Mouse (Mus musculus) midbrain, embryonic 11.5 days (tissue): ENCODE results near the gene Tap1. TPM values are rescaled to one million over a fixed set of nuclear protein-coding genes. Genes with fewer than 3 reads are reported as not detected.
A peak's percentile ranks its signal among the peaks of the same experiment; 100 is the strongest.

ENCODE experiments used
- ATAC-seq: fragments of 200-750 bp; cut with Nextera tagmentation; 2 replicates; pipeline ENCODE4 v1.8.0; 2017; ENCODE audit warnings: moderate TSS enrichment, moderate library complexity; ENCODE audit not compliant: low FRiP score
- DNase-seq: peaks from one replicate; pipeline ENCODE4 v3.0.0; 2015; ENCODE audit warnings: low spot score; ENCODE audit errors: missing footprints
- H3K27ac ChIP-seq: fragments of 300-500 bp; sonication (generic); 2 replicates; pipeline ENCODE4 v1.5.1; 2014; ENCODE audit warnings: low read depth, low read length
- H3K27me3 ChIP-seq: fragments of 300-500 bp; sonication (generic); 2 replicates; pipeline ENCODE4 v1.6.1; 2014; ENCODE audit warnings: mild to moderate bottlenecking, low read length, moderate library complexity, mixed read lengths; ENCODE audit not compliant: control insufficient read depth, insufficient read depth
- H3K36me3 ChIP-seq: fragments of 300-500 bp; sonication (generic); 2 replicates; pipeline ENCODE4 v1.6.1; 2014; ENCODE audit warnings: mild to moderate bottlenecking, low read length, moderate library complexity, mixed read lengths; ENCODE audit not compliant: control insufficient read depth, insufficient read depth
- H3K4me1 ChIP-seq: fragments of 300-500 bp; sonication (generic); 2 replicates; pipeline ENCODE4 v1.6.1; 2014; ENCODE audit warnings: low read length; ENCODE audit not compliant: control insufficient read depth, insufficient read depth
- H3K4me2 ChIP-seq: fragments of 300-500 bp; sonication (generic); 2 replicates; pipeline ENCODE4 v1.6.1; 2014; ENCODE audit warnings: mild to moderate bottlenecking, moderate library complexity
- H3K4me3 ChIP-seq: fragments of 300-500 bp; sonication (generic); 2 replicates; pipeline ENCODE4 v1.5.1; 2014; ENCODE audit warnings: low read depth, low read length
- H3K9ac ChIP-seq: fragments of 300-500 bp; sonication (generic); 2 replicates; pipeline ENCODE4 v1.6.1; 2014; ENCODE audit warnings: low read length
- H3K9me3 ChIP-seq: fragments of 300-500 bp; sonication (generic); 2 replicates; pipeline ENCODE4 v1.6.1; 2016; ENCODE audit warnings: low read length; ENCODE audit not compliant: control insufficient read depth
- WGBS: fragments of 180-500 bp; shearing (Covaris S2); extraction: QIAGEN DNeasy Blood & Tissue Kit; methylation state at CpG from one replicate; pipeline ENCODE4 v1.1.7; 2014; 5-methylcytosine and 5-hydroxymethylcytosine counted together
- polyA plus RNA-seq: library from polyadenylated mRNA; unstranded; fragments of >200 nt; fragmentation: Nextera tagmentation; extraction: Ambion mirVana; gene quantifications from 2 replicates; pipeline ENCODE4 v1.2.1, GENCODE M21; 2014

Tap1 gene
- polyA plus RNA-seq, 1 experiment from 2014 or later: 1.7 TPM

- no peaks in the 10 kb centered on the region for H3K36me3 ChIP-seq
- H3K27me3 ChIP-seq: no peaks in the 10 kb centered on the region
- H3K4me2 ChIP-seq: no peak overlapping the region
- no peak overlapping the region for H3K9ac ChIP-seq
- H3K27ac ChIP-seq: no peak overlapping the region
- H3K9me3 ChIP-seq: peaks cover 7% of the 10 kb centered on the region; the same call in 1 of the 2 replicates
- 91% methylated on average over 5 of the region's 5 CpGs for WGBS
- DNase-seq (no peak), ATAC-seq (no peak)
- no peak overlapping the region for H3K4me3 ChIP-seq
- no peaks in the 10 kb centered on the region for H3K4me1 ChIP-seq
Measured at GRCm38 (mm10) chr17:34172528-34172927, 14.8 kb upstream of the Tap1 start.

DNA sequence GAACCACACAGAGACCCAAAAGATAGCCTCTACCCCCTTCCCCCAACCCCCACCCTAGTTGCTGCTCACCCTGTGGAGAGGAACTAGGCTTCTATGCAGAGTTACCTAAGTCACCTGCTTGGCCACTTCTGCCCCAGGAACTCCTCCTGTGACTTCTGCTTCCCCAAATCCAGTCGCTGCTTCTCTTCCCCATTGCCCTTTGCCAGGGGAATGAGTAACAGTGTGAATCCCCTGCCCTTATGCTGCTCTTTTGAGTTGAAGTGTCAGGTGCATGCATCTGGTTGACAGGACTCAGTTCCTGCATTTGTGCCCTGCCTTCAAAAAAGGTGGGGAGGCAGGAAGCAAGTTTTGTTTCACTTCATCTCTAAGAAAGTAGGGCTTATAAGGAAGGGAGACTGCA is 13.3 kb upstream of the Tap1 start:
- Histone ChIP-seq H3K4me2 (no peak overlapping the region), H3K4me3 (no peak overlapping the region), H3K4me1 (no peaks in the 10 kb centered on the region), H3K27ac (no peak overlapping the region), H3K9ac (no peak overlapping the region), H3K36me3 (no peaks in the 10 kb centered on the region), H3K9me3 (peaks cover 7% of the 10 kb centered on the region; the same call in 1 of the 2 replicates), H3K27me3 (no peaks in the 10 kb centered on the region)
- ATAC-seq (no peak), DNase-seq (no peak)
- 57% methylated on average over 1 of the region's 1 CpGs for WGBS

DNA sequence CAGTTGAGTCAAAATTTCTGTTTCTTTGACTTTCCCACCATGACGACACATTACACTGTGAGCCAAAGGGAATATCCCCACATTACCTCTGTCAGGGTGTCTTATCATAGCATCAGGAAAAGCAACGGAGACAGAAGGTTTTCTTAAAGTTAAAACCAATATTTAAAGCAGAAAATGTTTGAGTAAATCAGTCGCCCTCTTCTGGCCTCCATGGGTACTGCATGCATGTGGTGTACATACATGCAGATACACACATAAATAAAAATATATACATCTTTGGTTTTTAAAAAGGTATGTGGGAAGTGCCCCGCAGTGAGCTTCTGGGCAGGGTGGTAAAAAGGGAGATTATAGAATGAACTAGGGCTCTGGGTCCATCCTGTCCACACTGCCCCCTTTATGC is 10.2 kb upstream of the Tap1 start:
- WGBS: 68% methylated on average over 4 of the region's 4 CpGs
- Histone ChIP-seq H3K9ac (no peak overlapping the region), H3K27me3 (no peaks in the 10 kb centered on the region), H3K4me3 (no peak overlapping the region), H3K36me3 (no peaks in the 10 kb centered on the region), H3K9me3 (peaks cover 6% of the 10 kb centered on the region; the same call in 1 of the 2 replicates), H3K4me1 (no peaks in the 10 kb centered on the region), H3K4me2 (no peak overlapping the region), H3K27ac (no peak overlapping the region)
- ATAC-seq (no peak), DNase-seq (no peak)

- no peaks in the 10 kb centered on the region for H3K36me3 ChIP-seq
- WGBS: 74% methylated on average over 6 of the region's 6 CpGs
- no peak for DNase-seq
- H3K4me2 ChIP-seq: no peak overlapping the region
- no peak overlapping the region for H3K9ac ChIP-seq
- no peaks in the 10 kb centered on the region for H3K4me1 ChIP-seq
- no peaks in the 10 kb centered on the region; the same call in 1 of the 2 replicates for H3K27me3 ChIP-seq
- H3K4me3 ChIP-seq: no peak overlapping the region
- H3K27ac ChIP-seq: no peak overlapping the region
- H3K9me3 ChIP-seq: peaks cover 3% of the 10 kb centered on the region; the same call in 1 of the 2 replicates
- no peak for ATAC-seq
Measured at GRCm38 (mm10) chr17:34179019-34179418, 8.3 kb upstream of the Tap1 start.

GRCm38 (mm10) chr17:34179913-34180859 is 7.2 kb upstream of the Tap1 start:
- H3K9ac ChIP-seq: no peak overlapping the region
- no peak overlapping the region for H3K27ac ChIP-seq
- H3K9me3 ChIP-seq: peaks cover 3% of the 10 kb centered on the region; the same call in 1 of the 2 replicates
- no peaks in the 10 kb centered on the region for H3K36me3 ChIP-seq
- H3K4me3 ChIP-seq: no peak overlapping the region
- ATAC-seq: no peak
- H3K4me2 ChIP-seq: no peak overlapping the region
- DNase-seq: no peak
- 78% methylated on average over 13 of the region's 13 CpGs for WGBS
- H3K4me1 ChIP-seq: no peaks in the 10 kb centered on the region
- H3K27me3 ChIP-seq: peaks cover under 1% of the 10 kb centered on the region; the same call in 1 of the 2 replicates

- Histone ChIP-seq H3K4me1 (peaks cover 11% of the 10 kb centered on the region), H3K9me3 (no peaks in the 10 kb centered on the region), H3K27me3 (peaks cover 33% of the 10 kb centered on the region), H3K27ac (no peak overlapping the region), H3K4me3 (no peak overlapping the region), H3K36me3 (no peaks in the 10 kb centered on the region), H3K4me2 (no peak overlapping the region), H3K9ac (no peak overlapping the region)
- ATAC-seq: no peak
- DNase-seq: no peak
- 77% methylated on average over 15 of the region's 15 CpGs for WGBS
Measured at GRCm38 (mm10) chr17:34183564-34184219, 3.7 kb upstream of the Tap1 start.

- H3K27ac ChIP-seq: no peak overlapping the region
- no peak for DNase-seq
- H3K9ac ChIP-seq: no peak overlapping the region
- no peak for ATAC-seq
- H3K4me3 ChIP-seq: no peak overlapping the region
- peaks cover 11% of the 10 kb centered on the region for H3K4me1 ChIP-seq
- H3K9me3 ChIP-seq: no peaks in the 10 kb centered on the region
- no peak overlapping the region for H3K4me2 ChIP-seq
- no peaks in the 10 kb centered on the region for H3K36me3 ChIP-seq
- 84% methylated on average over 9 of the region's 9 CpGs for WGBS
- H3K27me3 ChIP-seq: peaks cover 38% of the 10 kb centered on the region
Measured at GRCm38 (mm10) chr17:34185526-34185925, 1.8 kb upstream of the Tap1 start.

GRCm38 (mm10) chr17:34186885-34187260 is 480 bp upstream of the Tap1 start:
- Histone ChIP-seq H3K4me3 (peak overlapping the region; percentile 30), H3K27ac (no peak overlapping the region), H3K36me3 (no peaks in the 10 kb centered on the region), H3K9me3 (no peaks in the 10 kb centered on the region), H3K4me1 (peaks cover 11% of the 10 kb centered on the region), H3K4me2 (peak overlapping the region; percentile 55), H3K9ac (peak overlapping the region; percentile 33), H3K27me3 (peaks cover 38% of the 10 kb centered on the region)
- no peak for DNase-seq
- no peak for ATAC-seq
- WGBS: 5% methylated on average over 14 of the region's 14 CpGs

DNA sequence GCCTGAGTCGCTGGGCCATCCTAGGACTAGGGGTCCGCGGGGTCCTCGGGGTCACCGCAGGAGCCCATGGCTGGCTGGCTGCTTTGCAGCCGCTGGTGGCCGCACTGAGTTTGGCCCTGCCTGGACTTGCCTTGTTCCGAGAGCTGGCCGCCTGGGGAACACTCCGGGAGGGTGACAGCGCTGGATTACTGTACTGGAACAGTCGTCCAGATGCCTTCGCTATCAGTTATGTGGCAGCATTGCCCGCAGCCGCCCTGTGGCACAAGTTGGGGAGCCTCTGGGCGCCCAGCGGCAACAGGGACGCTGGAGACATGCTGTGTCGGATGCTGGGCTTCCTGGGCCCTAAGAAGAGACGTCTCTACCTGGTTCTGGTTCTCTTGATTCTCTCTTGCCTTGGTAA is 657 bp downstream of the Tap1 start:
- Histone ChIP-seq H3K4me3 (peak overlapping the region; percentile 30), H3K9me3 (no peaks in the 10 kb centered on the region), H3K27ac (no peak overlapping the region), H3K9ac (peak overlapping the region; percentile 33), H3K4me2 (peak overlapping the region; percentile 55), H3K36me3 (no peaks in the 10 kb centered on the region), H3K27me3 (peaks cover 44% of the 10 kb centered on the region), H3K4me1 (peaks cover 11% of the 10 kb centered on the region)
- WGBS: 3% methylated on average over 20 of the region's 20 CpGs
- ATAC-seq (peak; percentile 30; the same call in 1 of the 2 replicates), DNase-seq (peak; percentile 84)
